Mouse (Mus musculus): ENCODE data around the gene Agap1.
A peak's percentile ranks its signal among the peaks of the same experiment; 100 is the strongest.

Gene Agap1

GRCm38 (mm10) chr1:89934316-89935260 lies 480.0 kb downstream of the Agap1 start:
- no peak for DNase-seq (ENCODE audit: low spot score)

GRCm38 (mm10) chr1:89935493-89936348 lies 481.1 kb downstream of the Agap1 start:
- DNase-seq (ENCODE audit: low spot score), result no peak

GRCm38 (mm10) chr1:89938884-89939595 lies 484.4 kb downstream of the Agap1 start:
- DNase-seq (ENCODE audit: low spot score), result no peak

GRCm38 (mm10) chr1:89939596-89939960 lies 485.0 kb downstream of the Agap1 start:
- no peak for DNase-seq (ENCODE audit: low spot score)

GRCm38 (mm10) chr1:89939981-89940726 lies 485.5 kb downstream of the Agap1 start:
- DNase-seq (ENCODE audit: low spot score), result peak; percentile 68

- DNase-seq (ENCODE audit: low spot score), result no peak
Observed at GRCm38 (mm10) chr1:89940961-89941524, 486.4 kb downstream of the Agap1 start.

GRCm38 (mm10) chr1:89941701-89942381 lies 487.2 kb downstream of the Agap1 start:
- no peak for DNase-seq (ENCODE audit: low spot score)

- no peak for DNase-seq (ENCODE audit: low spot score)
Observed at GRCm38 (mm10) chr1:89942395-89942976, 487.9 kb downstream of the Agap1 start.

- peak; percentile 76 for DNase-seq (ENCODE audit: low spot score)
Observed at GRCm38 (mm10) chr1:89943202-89943601, 488.6 kb downstream of the Agap1 start.
